Mouse (Mus musculus) megakaryocyte, adult 5-6 weeks (primary cell): ENCODE measurements around the gene Olfr1509. TPM values are rescaled to one million over a fixed set of nuclear protein-coding genes. Genes with fewer than 3 reads are reported as not detected.

ENCODE experiments used
- ATAC-seq: 2 replicates; pipeline ENCODE4 v1.8.0; 2016; ENCODE audit warnings: mild to moderate bottlenecking, inconsistent platforms; ENCODE audit not compliant: poor library complexity, severe bottlenecking
- total RNA-seq, 2 experiments: library from RNA; stranded (forward) in 1 of 2; stranded (reverse) in 1 of 2; fragments of 153-499, 151-499 nt in 1 of 2; fragments of 221-1000, 200-1000 nt in 1 of 2; gene quantifications; 2 replicates each; pipeline versions ENCODE4 v1.2.3 to v1.2.4; 2015 to 2017

Gene Olfr1509
- total RNA-seq (2015) (not detected in 2 replicates), total RNA-seq (2017) (not detected in 2 replicates)

DNA sequence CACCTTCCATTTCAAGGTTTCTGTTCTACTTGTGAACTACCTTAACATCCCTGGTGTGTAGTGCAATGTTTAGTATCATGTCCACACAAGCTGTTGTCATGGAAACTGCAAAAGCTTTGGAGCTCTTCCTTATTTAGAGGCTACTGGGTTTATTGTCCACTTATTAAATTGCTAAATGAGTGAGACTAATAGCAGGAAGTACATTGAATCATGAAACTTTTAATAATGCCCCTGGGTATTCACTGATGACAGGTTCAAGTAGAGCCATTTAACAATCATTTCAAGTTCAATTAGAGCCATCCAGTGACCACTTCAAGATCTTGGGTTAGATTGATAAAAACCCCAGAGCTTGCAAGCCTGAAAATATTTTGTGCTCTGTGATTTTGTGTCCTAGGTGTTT lies at the start of gene Olfr1509:
Gene Olfr1509 (plus strand): TSS at position 301 of the 400 bp plus-strand sequence.
- no peak for ATAC-seq

- ATAC-seq, result no peak
Observed at GRCm38 (mm10) chr14:52397279-52397678, 45.5 kb upstream of the Olfr1509 start, which contains the start of gene Olfr1511. Gene Olfr1511 (minus strand): TSS chr14:52397379.

DNA sequence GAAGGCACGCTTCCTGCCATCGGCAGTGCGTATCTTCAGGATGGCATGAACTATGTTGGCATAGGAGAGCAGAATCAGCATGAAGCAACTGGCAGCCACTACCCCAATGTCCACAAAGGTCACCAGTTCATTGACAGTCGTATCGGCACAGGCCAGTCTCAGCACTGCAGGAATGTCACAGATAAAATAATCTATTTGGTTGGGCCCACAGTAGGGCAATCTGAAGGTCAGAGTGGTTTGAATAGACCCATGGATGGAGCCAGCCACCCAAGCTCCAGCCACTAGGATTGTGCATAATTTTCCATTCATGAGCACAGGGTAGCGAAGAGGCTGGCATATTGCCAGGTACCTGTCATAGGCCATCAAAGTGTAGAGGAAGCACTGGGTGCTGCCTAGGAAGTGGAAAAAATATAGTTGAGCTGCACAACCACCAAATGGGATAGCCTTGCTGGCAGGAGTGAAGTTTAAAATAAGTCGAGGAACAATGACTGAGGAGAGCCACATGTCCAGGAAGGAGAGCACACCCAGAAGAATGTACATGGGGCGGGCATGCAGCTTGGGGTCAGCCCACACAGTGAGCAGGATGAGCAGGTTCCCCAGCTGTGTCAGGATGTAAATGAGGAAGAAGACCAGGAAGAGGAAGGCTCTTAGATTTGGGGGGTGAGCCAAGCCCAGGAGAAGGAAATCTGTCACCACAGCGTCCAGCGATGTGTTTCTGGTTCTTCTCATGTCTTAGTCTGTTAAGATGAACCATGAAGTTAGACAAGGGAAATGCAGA lies 32.5 kb upstream of the Olfr1509 start:
- ATAC-seq, result peak; percentile 73

DNA sequence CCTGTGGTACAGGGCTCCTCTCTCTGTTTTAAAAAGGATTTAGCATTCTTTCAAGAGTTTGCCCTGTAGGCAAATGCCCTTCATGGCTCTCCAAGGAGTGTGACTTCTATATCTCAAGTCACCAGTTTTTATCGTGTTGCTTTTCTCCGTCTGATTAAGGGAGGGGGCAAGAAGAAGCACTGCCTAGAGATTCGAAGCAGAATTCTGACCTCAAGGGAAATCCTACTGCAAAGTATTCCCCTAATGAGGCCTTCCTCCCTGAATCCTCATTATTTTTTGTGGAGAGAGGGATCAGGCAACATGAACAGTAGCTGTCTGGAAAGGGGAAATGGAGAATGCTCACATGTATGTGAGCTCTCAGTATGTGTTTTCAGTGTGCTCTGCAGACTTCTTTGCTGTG lies 28.5 kb upstream of the Olfr1509 start, which contains the start of gene Olfr1510:
Gene Olfr1510 (minus strand): TSS at position 101 of the 400 bp plus-strand sequence.
- no peak for ATAC-seq

- ATAC-seq, result no peak
Observed at GRCm38 (mm10) chr14:52427686-52428085, 15.1 kb upstream of the Olfr1509 start.

- peak; percentile 94 for ATAC-seq
Observed at GRCm38 (mm10) chr14:52451138-52451537, 8.3 kb downstream of the Olfr1509 start.

- no peak for ATAC-seq
Observed at GRCm38 (mm10) chr14:52461928-52462327, 19.1 kb downstream of the Olfr1509 start.

DNA sequence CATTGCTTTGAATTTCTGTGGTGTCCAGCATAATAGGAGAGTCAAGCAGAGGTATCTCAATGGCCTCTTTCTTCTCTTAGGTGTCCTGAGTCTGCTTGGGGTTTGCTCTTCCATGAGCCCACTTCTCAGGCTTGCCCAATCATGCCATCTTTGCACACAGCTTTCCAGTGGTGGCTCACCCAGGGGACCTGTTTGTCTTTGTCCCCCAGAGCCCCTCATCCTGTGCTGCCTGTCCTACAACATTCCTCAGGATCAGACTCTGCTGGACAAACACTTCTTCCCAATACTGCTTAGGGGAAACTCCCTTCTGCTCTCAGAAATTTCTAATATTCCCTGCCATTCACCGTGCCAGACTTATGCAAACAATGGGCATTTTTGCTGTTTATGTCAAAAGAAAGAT lies 22.9 kb downstream of the Olfr1509 start:
- no peak for ATAC-seq

DNA sequence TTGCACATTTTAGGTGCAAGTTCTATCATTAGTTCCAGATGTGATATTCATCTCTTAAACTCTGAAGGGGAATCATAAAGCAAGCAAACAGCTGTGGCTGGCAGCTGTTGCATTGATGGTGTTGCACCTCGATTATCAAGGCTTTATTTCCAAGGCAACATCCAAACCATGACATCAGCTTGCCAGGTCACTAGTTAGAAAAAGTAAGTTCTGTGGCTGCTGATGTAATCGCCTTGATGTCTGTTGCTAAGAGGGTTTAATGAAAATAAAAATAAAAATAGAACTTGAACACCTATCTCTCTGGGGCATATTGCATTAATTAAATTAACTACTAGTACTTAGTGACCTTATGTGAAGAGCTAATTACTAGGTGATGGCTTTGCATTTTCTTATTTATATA lies 24.6 kb downstream of the Olfr1509 start, which contains the start of gene Olfr1508:
Gene Olfr1508 (minus strand): TSS at position 101 of the 400 bp plus-strand sequence.
- no peak for ATAC-seq

GRCm38 (mm10) chr14:52495516-52495915 lies 52.7 kb downstream of the Olfr1509 start, which contains the start of gene Olfr1507:
Gene Olfr1507 (minus strand): TSS chr14:52495749.
- no peak for ATAC-seq

Other genes starting within 250 kb of the Olfr1509 start
- 53.3 and 54.3 TPM in 2 replicates for gene Supt16, start 245.6 kb upstream of the Olfr1509 start, total RNA-seq (2015)
- 148 and 153 TPM in 2 replicates for gene Supt16, start 245.6 kb upstream of the Olfr1509 start, total RNA-seq (2017)
- 73.1 and 77.7 TPM in 2 replicates for gene Chd8, start 185.2 kb upstream of the Olfr1509 start, total RNA-seq (2015)
- 36.9 and 47.6 TPM in 2 replicates for gene Chd8, start 185.2 kb upstream of the Olfr1509 start, total RNA-seq (2017)
- 29.9 and 33.1 TPM in 2 replicates for gene Tox4, start 163.8 kb upstream of the Olfr1509 start, total RNA-seq (2015)
- 37.7 and 41.4 TPM in 2 replicates for gene Tox4, start 163.8 kb upstream of the Olfr1509 start, total RNA-seq (2017)
- gene Rab2b, start 163.4 kb upstream of the Olfr1509 start, total RNA-seq (2015), result 5.3 and 7.8 TPM in 2 replicates
- gene Rab2b, start 163.4 kb upstream of the Olfr1509 start, total RNA-seq (2017), result 3.6 and 4.6 TPM in 2 replicates
- 36.2 and 42.1 TPM in 2 replicates for gene Mettl3, start 137.9 kb upstream of the Olfr1509 start, total RNA-seq (2015)
- 29.9 TPM in 2 replicates for gene Mettl3, start 137.9 kb upstream of the Olfr1509 start, total RNA-seq (2017)
- 0.51 TPM in 1 of 2 replicates, not detected in the other for gene Sall2, start 114.2 kb upstream of the Olfr1509 start, total RNA-seq (2015)
- gene Sall2, start 114.2 kb upstream of the Olfr1509 start, total RNA-seq (2017), result 0.07 and 0.37 TPM in 2 replicates
- not detected in 2 replicates for gene Olfr1513, start 86.6 kb upstream of the Olfr1509 start, total RNA-seq (2015)
- gene Olfr1513, start 86.6 kb upstream of the Olfr1509 start, total RNA-seq (2017), result not detected in 2 replicates
- not detected in 2 replicates for gene Olfr1512, start 63.8 kb upstream of the Olfr1509 start, total RNA-seq (2015)
- not detected in 2 replicates for gene Olfr1512, start 63.8 kb upstream of the Olfr1509 start, total RNA-seq (2017)
- not detected in 2 replicates for gene Olfr1511, start 45.6 kb upstream of the Olfr1509 start, total RNA-seq (2015)
- not detected in 2 replicates for gene Olfr1511, start 45.6 kb upstream of the Olfr1509 start, total RNA-seq (2017)
- gene Olfr1510, start 28.6 kb upstream of the Olfr1509 start, total RNA-seq (2015), result not detected in 2 replicates
- gene Olfr1510, start 28.6 kb upstream of the Olfr1509 start, total RNA-seq (2017), result not detected in 2 replicates
- gene Olfr1508, start 24.5 kb downstream of the Olfr1509 start, total RNA-seq (2015), result not detected in 2 replicates
- not detected in 2 replicates for gene Olfr1508, start 24.5 kb downstream of the Olfr1509 start, total RNA-seq (2017)
- gene Olfr1507, start 52.8 kb downstream of the Olfr1509 start, total RNA-seq (2015), result not detected in 2 replicates
- not detected in 2 replicates for gene Olfr1507, start 52.8 kb downstream of the Olfr1509 start, total RNA-seq (2017)